Mouse (Mus musculus): Measurements from ENCODE around the gene Nedd1. TPM values are rescaled to one million over a fixed set of nuclear protein-coding genes. Genes with fewer than 3 reads are reported as not detected.

Gene Nedd1
- polyA plus RNA-seq (2014; fragmentation: Nextera tagmentation; extraction: Ambion mirVana): 55.4 and 59.5 TPM in 2 replicates

DNA sequence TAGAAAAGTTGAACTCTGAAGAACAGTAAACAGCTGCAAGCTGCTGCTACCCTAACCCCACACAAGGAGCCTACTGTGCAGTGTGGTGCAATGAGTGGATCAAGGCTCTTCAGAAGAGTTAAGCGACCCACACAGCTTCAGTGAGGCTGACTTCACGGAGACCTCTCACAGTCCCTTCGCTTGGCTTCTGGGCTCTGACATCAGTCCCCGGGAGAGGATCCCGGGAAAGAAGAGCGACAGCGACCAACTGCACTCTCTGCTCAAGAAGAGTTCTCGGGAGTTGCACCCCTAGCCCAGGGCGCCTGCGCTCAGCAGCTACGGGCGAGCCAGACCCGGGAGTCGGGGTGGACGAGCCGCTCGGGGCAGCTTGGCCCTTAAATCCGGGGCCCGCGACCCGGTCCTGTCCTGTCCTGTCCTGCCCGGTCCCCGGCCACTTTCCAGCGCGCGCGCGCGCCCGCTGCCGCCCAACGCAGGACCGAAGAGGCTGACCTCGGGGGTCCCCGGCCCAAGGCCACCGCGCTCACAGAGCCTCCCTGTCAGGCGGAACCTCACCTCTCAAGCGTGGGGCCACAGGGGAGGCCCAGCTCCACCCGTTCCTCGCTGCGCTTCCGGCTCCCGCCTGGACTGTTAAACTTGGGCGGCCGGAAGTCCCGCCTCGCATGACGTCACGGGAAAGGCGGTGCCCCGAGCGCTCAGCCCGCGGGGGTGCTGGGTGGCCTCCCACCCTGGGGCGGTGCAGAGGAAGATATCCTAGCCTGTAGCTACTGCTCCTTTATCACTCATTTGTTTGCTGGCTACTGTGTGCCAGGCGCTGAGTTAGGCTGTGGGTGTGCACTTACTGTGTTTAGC is at the start of gene Nedd1:
Gene Nedd1 (minus strand): TSS at position 650 of the 849 bp plus-strand sequence.
- peak within 1 kb of the TSS; percentile 93 for H3K9ac ChIP-seq
- H3K4me2 ChIP-seq: peak within 1 kb of the TSS; percentile 60
- peaks cover 9% of the 10 kb centered on the region; the same call in 1 of the 2 replicates for H3K36me3 ChIP-seq (ENCODE audit: insufficient read depth)
- no peaks in the 10 kb centered on the region; the same call in 1 of the 2 replicates for H3K9me3 ChIP-seq (ENCODE audit: low read depth, low read length)
- peak within 1 kb of the TSS; percentile 88 for H3K4me3 ChIP-seq (ENCODE audit: low read depth, low read length)
- no peaks in the 10 kb centered on the region for H3K27me3 ChIP-seq (ENCODE audit: insufficient read depth, low read length)
- H3K27ac ChIP-seq (ENCODE audit: low read depth): peak within 1 kb of the TSS; percentile 96
- no peaks in the 10 kb centered on the region for H3K4me1 ChIP-seq (ENCODE audit: insufficient read depth)
- TF ChIP-seq CTCF (IDR thresholded peaks at IDR 0.05; ENCODE audit: low read depth): no peak
- WGBS: under 1% methylated on average over 57 of the region's 57 CpGs
- DNase-seq (peak; percentile 97), ATAC-seq (ENCODE audit: insufficient read depth) (peak; percentile 99)

DNA sequence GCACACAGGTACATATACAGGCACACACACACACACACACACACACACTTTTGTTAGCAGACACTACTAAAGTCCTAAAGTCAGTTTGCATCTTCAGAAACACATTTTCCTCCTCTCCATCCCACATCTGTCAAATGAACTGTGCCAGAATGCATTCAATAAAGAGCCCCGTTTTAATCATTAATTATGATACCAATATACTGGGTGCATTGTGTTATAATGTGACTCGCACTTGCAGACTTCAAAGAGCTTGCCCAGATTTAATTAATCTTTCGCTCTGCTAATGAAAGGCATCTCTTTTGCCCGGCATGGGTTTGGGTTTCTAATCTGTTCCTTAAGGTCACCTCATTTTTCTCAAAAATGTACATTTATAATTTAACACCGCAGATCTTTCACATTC is 32.1 kb upstream of the Nedd1 start:
- Histone ChIP-seq H3K36me3 (ENCODE audit: insufficient read depth) (no peaks in the 10 kb centered on the region), H3K27me3 (ENCODE audit: insufficient read depth, low read length) (no peaks in the 10 kb centered on the region), H3K4me2 (no peak overlapping the region), H3K4me1 (ENCODE audit: insufficient read depth) (no peaks in the 10 kb centered on the region), H3K9ac (no peak overlapping the region), H3K9me3 (ENCODE audit: low read depth, low read length) (no peaks in the 10 kb centered on the region), H3K27ac (ENCODE audit: low read depth) (no peak overlapping the region), H3K4me3 (ENCODE audit: low read depth, low read length) (no peak overlapping the region)
- ATAC-seq (ENCODE audit: insufficient read depth) (no peak), DNase-seq (no peak)
- 82% methylated on average over 5 of the region's 5 CpGs for WGBS
- no peak for TF ChIP-seq CTCF (IDR thresholded peaks at IDR 0.05; ENCODE audit: low read depth)

DNA sequence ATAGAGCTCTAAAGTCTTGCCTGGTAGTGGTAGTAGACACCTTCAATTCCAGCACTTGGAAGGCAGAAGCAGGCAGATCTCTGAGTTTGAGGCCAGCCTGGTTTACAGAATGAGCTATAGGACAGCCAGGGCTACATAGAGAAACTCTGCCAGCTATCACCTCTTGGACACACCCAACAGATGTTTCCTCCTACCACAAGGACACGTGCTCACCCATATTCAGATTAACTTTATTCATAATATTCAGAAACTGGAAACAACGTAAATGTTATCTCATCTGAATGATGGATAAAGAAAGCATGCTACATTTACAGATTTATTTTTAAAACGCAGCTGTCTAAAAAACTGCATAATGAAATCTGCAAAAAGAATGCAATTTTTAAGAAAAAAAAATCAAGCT is 8.1 kb upstream of the Nedd1 start:
- no peaks in the 10 kb centered on the region for H3K27me3 ChIP-seq (ENCODE audit: insufficient read depth, low read length)
- no peak overlapping the region for H3K4me3 ChIP-seq (ENCODE audit: low read depth, low read length)
- WGBS: 86% methylated on average over 3 of the region's 3 CpGs
- no peak overlapping the region for H3K9ac ChIP-seq
- no peak overlapping the region for H3K27ac ChIP-seq (ENCODE audit: low read depth)
- no peaks in the 10 kb centered on the region; the same call in 1 of the 2 replicates for H3K9me3 ChIP-seq (ENCODE audit: low read depth, low read length)
- H3K36me3 ChIP-seq (ENCODE audit: insufficient read depth): no peaks in the 10 kb centered on the region
- no peak for ATAC-seq (ENCODE audit: insufficient read depth)
- no peak for DNase-seq
- H3K4me2 ChIP-seq: no peak overlapping the region
- no peaks in the 10 kb centered on the region for H3K4me1 ChIP-seq (ENCODE audit: insufficient read depth)
- TF ChIP-seq CTCF (IDR thresholded peaks at IDR 0.05; ENCODE audit: low read depth): no peak

DNA sequence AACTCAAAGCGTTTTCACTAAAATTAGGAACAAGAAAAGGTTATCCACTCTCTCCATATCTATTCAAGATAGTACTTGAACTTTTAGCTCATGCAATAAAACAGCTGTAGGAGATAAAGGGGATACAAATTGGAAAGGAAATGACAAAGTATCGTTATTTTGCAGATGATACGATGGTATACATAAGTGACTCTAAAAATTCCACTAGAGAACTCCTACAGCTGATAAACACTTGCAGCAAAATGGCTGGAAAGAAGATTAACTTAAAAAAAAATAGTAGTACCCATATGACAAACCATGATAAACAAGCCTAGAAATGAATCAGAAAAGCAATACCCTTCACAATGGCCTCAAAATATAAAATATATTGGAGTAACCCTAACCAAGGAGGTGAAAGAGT is 6.5 kb upstream of the Nedd1 start:
- H3K4me3 ChIP-seq (ENCODE audit: low read depth, low read length): no peak overlapping the region
- no peak overlapping the region for H3K9ac ChIP-seq
- no peaks in the 10 kb centered on the region for H3K4me1 ChIP-seq (ENCODE audit: insufficient read depth)
- ATAC-seq (ENCODE audit: insufficient read depth) (no peak), DNase-seq (no peak)
- H3K4me2 ChIP-seq: no peak overlapping the region
- no peaks in the 10 kb centered on the region; the same call in 1 of the 2 replicates for H3K9me3 ChIP-seq (ENCODE audit: low read depth, low read length)
- 57% methylated on average over 3 of the region's 3 CpGs for WGBS
- H3K36me3 ChIP-seq (ENCODE audit: insufficient read depth): no peaks in the 10 kb centered on the region
- no peak overlapping the region for H3K27ac ChIP-seq (ENCODE audit: low read depth)
- H3K27me3 ChIP-seq (ENCODE audit: insufficient read depth, low read length): no peaks in the 10 kb centered on the region
- TF ChIP-seq CTCF (IDR thresholded peaks at IDR 0.05; ENCODE audit: low read depth): no peak

DNA sequence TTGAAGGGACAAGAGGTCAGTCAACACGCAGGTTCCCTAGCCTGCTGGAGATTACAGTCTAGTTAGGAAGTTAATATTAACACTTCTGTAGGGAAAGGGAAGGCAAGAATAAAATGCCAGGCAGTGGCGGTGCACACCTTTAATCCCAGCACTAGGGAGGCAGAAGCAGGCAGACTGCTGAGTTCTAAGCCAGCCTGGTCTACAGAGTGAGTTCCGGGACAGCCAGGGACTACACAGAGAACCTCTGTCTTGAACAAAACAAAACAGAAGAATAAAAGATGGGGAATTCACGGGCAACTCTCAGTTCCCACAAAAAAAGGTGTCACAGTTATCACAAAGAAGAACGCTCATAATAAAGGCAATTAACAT is 384 bp upstream of the Nedd1 start:
- Histone ChIP-seq H3K4me1 (ENCODE audit: insufficient read depth) (no peaks in the 10 kb centered on the region), H3K4me2 (peak overlapping the region; percentile 60), H3K27ac (ENCODE audit: low read depth) (peak overlapping the region; percentile 96), H3K4me3 (ENCODE audit: low read depth, low read length) (peak overlapping the region; percentile 88), H3K9ac (peak overlapping the region; percentile 93; the same call in 1 of the 2 replicates), H3K36me3 (ENCODE audit: insufficient read depth) (peaks cover 6% of the 10 kb centered on the region; the same call in 1 of the 2 replicates), H3K27me3 (ENCODE audit: insufficient read depth, low read length) (no peaks in the 10 kb centered on the region), H3K9me3 (ENCODE audit: low read depth, low read length) (no peaks in the 10 kb centered on the region; the same call in 1 of the 2 replicates)
- TF ChIP-seq CTCF (IDR thresholded peaks at IDR 0.05; ENCODE audit: low read depth): no peak
- ATAC-seq (ENCODE audit: insufficient read depth) (no peak), DNase-seq (no peak)
- WGBS: 38% methylated on average over 5 of the region's 5 CpGs

DNA sequence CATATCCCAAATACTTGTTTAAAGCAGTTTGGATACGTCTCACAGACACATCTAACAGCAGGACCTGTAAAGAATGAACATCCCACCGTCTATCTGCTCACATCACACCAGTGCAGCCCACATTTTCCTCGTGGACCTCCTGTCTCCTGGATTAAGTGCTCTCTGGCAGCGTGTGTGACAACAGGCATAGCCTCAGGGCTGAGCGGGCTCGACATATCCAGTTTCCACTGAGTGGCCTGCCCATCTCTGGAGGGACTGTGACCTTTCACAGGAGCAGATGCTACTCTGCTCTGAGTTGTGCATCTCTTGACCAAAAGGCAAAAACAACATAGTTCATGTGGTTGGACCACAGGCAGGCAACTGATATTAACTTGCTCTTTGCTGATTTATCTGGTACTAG is 23.2 kb downstream of the Nedd1 start:
- Histone ChIP-seq H3K9me3 (ENCODE audit: low read depth, low read length) (no peaks in the 10 kb centered on the region), H3K36me3 (ENCODE audit: insufficient read depth) (peaks cover 58% of the 10 kb centered on the region), H3K9ac (no peak overlapping the region), H3K4me1 (ENCODE audit: insufficient read depth) (no peaks in the 10 kb centered on the region), H3K27me3 (ENCODE audit: insufficient read depth, low read length) (no peaks in the 10 kb centered on the region), H3K4me2 (no peak overlapping the region), H3K4me3 (ENCODE audit: low read depth, low read length) (no peak overlapping the region), H3K27ac (ENCODE audit: low read depth) (no peak overlapping the region)
- no peak for DNase-seq
- no peak for ATAC-seq (ENCODE audit: insufficient read depth)
- TF ChIP-seq CTCF (IDR thresholded peaks at IDR 0.05; ENCODE audit: low read depth): no peak
- 75% methylated on average over 6 of the region's 6 CpGs for WGBS

DNA sequence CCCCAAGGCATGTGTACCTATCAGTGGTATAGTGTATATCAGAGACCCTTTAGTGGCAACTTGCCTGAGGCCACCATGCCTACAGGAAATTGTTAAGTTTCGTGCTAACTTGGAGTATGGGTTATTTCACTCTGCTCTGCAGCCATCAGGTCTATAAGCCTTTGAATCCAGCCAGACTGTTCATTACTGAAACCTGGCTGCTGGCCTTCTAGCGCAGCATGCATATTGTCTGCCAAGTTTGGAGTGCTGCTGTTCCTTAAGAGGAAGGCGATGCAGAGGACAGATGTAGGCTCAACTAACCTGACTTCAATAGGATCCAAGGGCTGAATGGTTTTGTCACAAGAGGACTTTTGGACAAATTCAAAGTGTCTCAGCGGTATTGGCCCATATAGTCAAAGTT is 47.2 kb downstream of the Nedd1 start:
- no peak overlapping the region for H3K4me2 ChIP-seq
- H3K9ac ChIP-seq: no peak overlapping the region
- H3K27ac ChIP-seq (ENCODE audit: low read depth): no peak overlapping the region
- DNase-seq: no peak
- 87% methylated on average over 4 of the region's 4 CpGs for WGBS
- no peak for ATAC-seq (ENCODE audit: insufficient read depth)
- no peak overlapping the region for H3K4me3 ChIP-seq (ENCODE audit: low read depth, low read length)
- H3K36me3 ChIP-seq (ENCODE audit: insufficient read depth): no peaks in the 10 kb centered on the region
- no peak for TF ChIP-seq CTCF (IDR thresholded peaks at IDR 0.05; ENCODE audit: low read depth)
- H3K27me3 ChIP-seq (ENCODE audit: insufficient read depth, low read length): no peaks in the 10 kb centered on the region
- no peaks in the 10 kb centered on the region for H3K4me1 ChIP-seq (ENCODE audit: insufficient read depth)
- H3K9me3 ChIP-seq (ENCODE audit: low read depth, low read length): no peaks in the 10 kb centered on the region

Data from lung, embryonic 14.5 days (tissue).